Mouse (Mus musculus) C2C12 (cell line): ENCODE data around the gene St3gal4.
A peak's percentile ranks its signal among the peaks of the same experiment; 100 is the strongest.

Experiments used
- CEBPB ChIP-seq: IDR thresholded peaks from one replicate; pipeline ENCODE4 v1.6.1; 2011; ENCODE audit warnings: low read depth, mild to moderate bottlenecking, control low read depth, moderate library complexity
- CTCF ChIP-seq: IDR thresholded peaks from one replicate; pipeline ENCODE4 v1.5.1; 2011; ENCODE audit not compliant: control insufficient read depth, insufficient read depth, insufficient read length
- MAX ChIP-seq: IDR thresholded peaks from one replicate; pipeline ENCODE4 v1.6.1; 2011; ENCODE audit warnings: mild to moderate bottlenecking, control low read depth
- MYOD1 ChIP-seq: IDR thresholded peaks from one replicate; pipeline ENCODE4 v1.6.1; 2011; ENCODE audit warnings: low read depth; ENCODE audit not compliant: control insufficient read depth, insufficient read length
- USF1 ChIP-seq: IDR thresholded peaks from one replicate; pipeline ENCODE4 v1.6.1; 2011; ENCODE audit warnings: low read depth, mild to moderate bottlenecking, control low read depth, moderate library complexity

DNA sequence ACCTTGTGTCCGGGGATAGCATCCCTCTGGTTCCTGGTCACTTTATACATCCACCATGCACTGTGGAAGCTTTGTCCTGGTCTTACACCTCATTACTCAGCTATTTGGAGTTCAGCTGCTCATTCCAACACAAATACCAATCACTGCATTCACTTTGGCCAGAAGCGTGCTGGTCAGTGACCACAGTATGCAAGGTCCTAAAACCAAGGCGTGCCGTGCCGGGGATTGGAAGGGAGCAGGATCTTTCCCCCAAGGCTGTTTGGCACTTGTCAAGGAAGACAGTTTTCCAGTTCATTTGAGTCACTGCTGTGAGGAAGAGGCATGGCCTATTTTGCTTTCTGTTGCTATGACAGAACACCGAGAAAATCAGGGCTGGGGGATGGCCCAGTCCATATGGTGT, 86.6 kb downstream of the St3gal4 start:
- TF ChIP-seq CEBPB (no peak), CTCF (no peak), USF1 (no peak), MYOD1 (peak; percentile 70), MAX (peak; percentile 89)
